Mouse (Mus musculus) liver, embryonic 13.5 days (tissue): ENCODE results near the gene Cep41. TPM values are rescaled to one million over a fixed set of nuclear protein-coding genes. Genes with fewer than 3 reads are reported as not detected.

Source experiments
- ATAC-seq: fragments of 200-750 bp; cut with Nextera tagmentation; 2 replicates; pipeline ENCODE4 v1.8.0; 2017; ENCODE audit warnings: low read depth, mild to moderate bottlenecking, moderate number of reproducible peaks, moderate library complexity
- DNase-seq: peaks from one replicate; pipeline ENCODE4 v3.0.0; 2022
- H3K27ac ChIP-seq: fragments of 300-500 bp; sonication (generic); 2 replicates; pipeline ENCODE4 v1.5.1; 2015; ENCODE audit warnings: moderate library complexity, mild to moderate bottlenecking, inconsistent platforms
- H3K27me3 ChIP-seq: fragments of 300-500 bp; sonication (generic); 2 replicates; pipeline ENCODE4 v1.6.1; 2015; ENCODE audit warnings: mild to moderate bottlenecking, inconsistent platforms
- H3K36me3 ChIP-seq: fragments of 300-500 bp; sonication (generic); 2 replicates; pipeline ENCODE4 v1.6.1; 2015; ENCODE audit warnings: mild to moderate bottlenecking, inconsistent platforms
- H3K4me1 ChIP-seq: fragments of 300-500 bp; sonication (generic); replicated peaks from 2 replicates; pipeline ENCODE4 v1.6.1; 2015; ENCODE audit warnings: inconsistent platforms
- H3K4me2 ChIP-seq: fragments of 300-500 bp; sonication (generic); 2 replicates; pipeline ENCODE4 v1.6.1; 2015; ENCODE audit warnings: inconsistent platforms, mild to moderate bottlenecking, moderate library complexity
- H3K4me3 ChIP-seq: fragments of 300-500 bp; sonication (generic); replicated peaks from 2 replicates; pipeline ENCODE4 v1.5.1; 2015; ENCODE audit warnings: mild to moderate bottlenecking, inconsistent platforms
- H3K9ac ChIP-seq: fragments of 300-500 bp; sonication (generic); 2 replicates; pipeline ENCODE4 v1.6.1; 2015; ENCODE audit warnings: mild to moderate bottlenecking, inconsistent platforms
- H3K9me3 ChIP-seq: fragments of 300-500 bp; sonication (generic); replicated peaks from 2 replicates; pipeline ENCODE4 v1.6.1; 2016; ENCODE audit warnings: inconsistent platforms
- WGBS: fragments of 180-500 bp; shearing (Covaris S2); methylation state at CpG from one replicate; pipeline ENCODE4 v1.1.7; 2015; ENCODE audit not compliant: insufficient replicate concordance; 5-methylcytosine and 5-hydroxymethylcytosine counted together
- polyA plus RNA-seq: library from polyadenylated mRNA; unstranded; fragments of >200 nt; fragmentation: Nextera tagmentation; extraction: Ambion mirVana; gene quantifications from 2 replicates; pipeline ENCODE4 v1.2.1, GENCODE M21; 2015

Gene Cep41
- polyA plus RNA-seq, 1 experiment from 2014 or later, result 5.2 TPM

DNA sequence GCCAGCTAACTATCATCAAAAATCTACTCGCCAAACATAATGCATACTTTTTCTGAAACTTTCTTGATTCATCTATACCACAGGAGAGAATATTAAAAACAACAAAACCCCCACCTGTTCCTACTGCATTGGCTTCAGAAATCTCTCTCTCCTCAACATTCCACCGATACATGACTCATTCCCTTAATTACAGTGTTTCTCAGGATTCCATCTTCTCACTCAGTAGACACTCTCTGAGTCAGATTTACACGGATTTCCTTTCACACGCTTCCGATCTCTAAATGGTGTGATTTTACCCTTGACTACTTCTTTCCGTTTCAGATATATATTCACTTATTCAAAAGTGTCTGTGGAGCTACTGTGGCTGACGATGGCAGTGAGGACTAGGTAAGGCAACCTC is 6.4 kb downstream of the Cep41 start:
- no peak overlapping the region for H3K4me2 ChIP-seq
- no peaks in the 10 kb centered on the region for H3K9me3 ChIP-seq
- no peak overlapping the region for H3K27ac ChIP-seq
- no peak for ATAC-seq
- no peaks in the 10 kb centered on the region for H3K27me3 ChIP-seq
- H3K9ac ChIP-seq, result no peak overlapping the region
- peaks cover 15% of the 10 kb centered on the region for H3K4me1 ChIP-seq
- 77% methylated on average over 7 of the region's 7 CpGs for WGBS
- H3K4me3 ChIP-seq, result no peak overlapping the region
- no peaks in the 10 kb centered on the region for H3K36me3 ChIP-seq
- DNase-seq, result no peak

DNA sequence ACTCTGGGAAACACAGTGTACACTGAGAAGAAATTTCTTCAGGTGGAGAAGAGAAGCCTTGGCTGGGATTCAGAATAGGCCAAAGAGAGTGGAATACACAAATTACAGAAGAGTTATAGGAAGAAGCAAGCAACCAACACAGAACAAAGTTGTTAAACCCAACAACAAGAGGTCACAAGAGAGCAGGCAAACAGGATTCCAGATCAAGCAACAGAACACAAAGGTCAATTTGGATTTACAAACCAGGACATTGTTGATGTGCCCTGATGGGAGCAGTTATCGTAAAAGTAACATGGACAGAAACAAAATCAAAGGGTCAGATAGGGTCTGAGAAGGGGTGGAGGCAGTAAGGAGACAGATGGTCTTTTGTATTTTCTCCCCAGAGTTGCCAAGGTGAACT is 9.0 kb downstream of the Cep41 start:
- no peak for DNase-seq
- ATAC-seq, result no peak

DNA sequence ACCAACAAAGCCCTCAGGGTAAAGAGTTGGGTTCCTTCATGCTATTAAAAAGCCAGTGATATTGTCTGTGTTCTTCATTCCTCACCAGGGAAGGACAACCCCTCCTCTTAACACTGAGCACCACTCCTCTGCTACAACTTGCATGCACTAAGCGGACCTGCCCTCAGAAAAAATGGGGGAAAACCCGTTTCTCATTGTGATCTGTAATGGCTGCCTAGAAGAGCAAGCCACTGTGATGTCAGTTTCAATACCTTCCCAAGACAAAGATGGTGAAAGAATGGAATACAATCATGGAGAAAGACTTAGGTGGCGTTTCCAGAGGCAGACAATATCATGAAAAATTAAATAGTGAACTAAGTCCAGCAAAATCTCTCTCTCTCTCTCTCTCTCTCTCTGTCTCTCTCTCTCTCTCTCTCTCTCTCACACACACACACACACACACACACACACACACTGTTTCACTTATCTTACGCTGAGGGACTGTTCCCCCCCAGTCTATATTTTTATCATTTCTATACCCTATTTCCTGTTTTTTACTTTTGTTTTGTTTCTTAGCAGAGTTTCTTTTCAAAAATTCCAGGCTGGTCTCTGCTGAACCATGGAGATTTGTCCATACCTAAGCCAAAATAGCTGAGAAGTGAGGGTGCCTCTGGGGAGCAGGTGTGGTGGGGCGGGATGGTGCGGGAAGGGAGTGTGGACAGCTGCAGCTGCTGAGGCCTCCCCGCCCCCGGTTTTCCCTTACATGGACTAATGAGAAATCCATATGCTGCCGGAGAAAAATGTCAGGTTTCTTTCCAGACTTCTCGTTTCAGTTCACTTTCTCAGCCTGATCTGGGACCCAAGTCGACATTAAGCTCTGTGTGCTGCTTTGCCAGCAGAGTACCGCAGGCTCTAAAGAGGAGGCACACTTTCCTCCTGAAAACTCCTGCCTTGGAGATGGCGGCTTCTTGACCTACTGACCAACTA is 11.3 kb downstream of the Cep41 start:
- H3K27ac ChIP-seq, result no peak overlapping the region
- no peak overlapping the region for H3K9ac ChIP-seq
- no peak overlapping the region for H3K4me2 ChIP-seq
- H3K36me3 ChIP-seq, result no peaks in the 10 kb centered on the region
- no peaks in the 10 kb centered on the region for H3K9me3 ChIP-seq
- peaks cover 21% of the 10 kb centered on the region for H3K4me1 ChIP-seq
- WGBS, result 55% methylated on average over 13 of the region's 13 CpGs
- DNase-seq (no peak), ATAC-seq (no peak)
- H3K4me3 ChIP-seq, result no peak overlapping the region
- no peaks in the 10 kb centered on the region for H3K27me3 ChIP-seq

More for the DNA sequence above, 9.0 kb downstream of the Cep41 start:
- Histone ChIP-seq H3K9me3 (no peaks in the 10 kb centered on the region), H3K4me2 (no peak overlapping the region), H3K36me3 (no peaks in the 10 kb centered on the region), H3K4me1 (peaks cover 18% of the 10 kb centered on the region), H3K27ac (no peak overlapping the region), H3K9ac (no peak overlapping the region), H3K4me3 (no peak overlapping the region), H3K27me3 (no peaks in the 10 kb centered on the region)
- 85% methylated on average over 1 of the region's 1 CpGs for WGBS

DNA sequence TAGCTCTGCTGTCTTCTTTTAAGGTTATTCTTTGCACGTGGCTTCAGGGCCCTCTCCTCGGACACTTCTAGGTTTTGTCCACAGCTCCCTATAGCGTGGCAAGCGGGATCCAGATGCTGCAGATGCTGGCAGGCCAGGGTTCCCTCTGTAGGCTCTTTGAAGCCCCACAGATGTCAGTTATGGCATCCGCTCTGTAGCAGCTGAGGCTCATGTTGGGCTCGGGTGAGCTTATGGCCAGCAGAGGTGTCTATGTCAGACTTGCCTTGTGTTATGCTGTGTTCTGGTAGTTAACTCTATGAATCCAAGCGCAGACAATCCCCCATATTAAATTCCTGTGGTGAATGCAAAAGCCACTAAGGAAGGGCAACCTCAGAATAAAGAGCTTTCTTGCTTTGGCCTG is 13.1 kb downstream of the Cep41 start:
- no peak overlapping the region for H3K27ac ChIP-seq
- H3K4me3 ChIP-seq, result no peak overlapping the region
- no peaks in the 10 kb centered on the region for H3K27me3 ChIP-seq
- H3K9me3 ChIP-seq, result no peaks in the 10 kb centered on the region
- no peak overlapping the region for H3K9ac ChIP-seq
- ATAC-seq (no peak), DNase-seq (no peak)
- peaks cover 36% of the 10 kb centered on the region for H3K4me1 ChIP-seq
- 77% methylated on average over 7 of the region's 7 CpGs for WGBS
- H3K4me2 ChIP-seq, result no peak overlapping the region
- H3K36me3 ChIP-seq, result no peaks in the 10 kb centered on the region

DNA sequence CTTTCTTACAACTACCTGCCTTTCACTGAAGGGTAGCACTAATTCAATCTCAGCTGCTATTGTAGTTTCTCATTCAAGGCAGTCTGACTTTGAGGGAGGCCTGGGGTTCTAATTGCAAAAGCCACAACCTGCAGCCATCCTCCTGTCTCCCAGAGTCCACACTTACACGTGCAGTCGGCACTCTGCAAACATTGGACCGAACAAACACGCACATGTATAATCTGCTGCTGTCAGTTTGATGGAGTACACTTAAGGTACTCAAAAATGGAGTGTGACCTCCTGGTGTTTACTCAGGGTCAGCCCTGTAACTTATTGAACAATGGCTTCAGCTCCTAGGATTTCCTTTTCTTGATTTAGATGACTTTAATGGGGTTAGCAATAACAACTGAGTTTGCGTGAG is 14.0 kb downstream of the Cep41 start:
- WGBS, result 63% methylated on average over 5 of the region's 5 CpGs
- ATAC-seq (no peak), DNase-seq (no peak)
- H3K4me3 ChIP-seq, result no peak overlapping the region
- no peaks in the 10 kb centered on the region for H3K27me3 ChIP-seq
- H3K9ac ChIP-seq, result no peak overlapping the region
- H3K27ac ChIP-seq, result no peak overlapping the region
- H3K9me3 ChIP-seq, result no peaks in the 10 kb centered on the region
- H3K36me3 ChIP-seq, result no peaks in the 10 kb centered on the region
- H3K4me1 ChIP-seq, result peaks cover 44% of the 10 kb centered on the region
- no peak overlapping the region for H3K4me2 ChIP-seq

DNA sequence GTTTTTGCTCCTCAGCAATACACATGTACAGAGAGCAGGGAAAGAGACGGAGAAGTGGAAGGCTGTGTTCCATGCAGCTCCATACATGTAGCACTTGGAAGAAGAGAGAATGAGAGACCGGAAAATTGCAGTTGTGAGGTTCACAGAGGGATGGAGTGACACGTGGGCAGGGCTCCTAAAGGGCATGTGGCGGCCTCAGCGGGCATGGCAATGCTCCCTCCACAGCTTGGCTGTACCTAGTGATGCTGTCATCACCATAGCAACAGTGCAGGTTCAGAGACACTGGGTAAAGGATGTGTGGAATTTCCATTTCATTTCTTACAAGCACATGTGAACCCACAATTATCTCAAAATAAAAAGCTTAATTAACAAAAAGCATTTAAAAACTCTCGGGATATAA is 15.1 kb downstream of the Cep41 start:
- Histone ChIP-seq H3K4me1 (peaks cover 51% of the 10 kb centered on the region), H3K9ac (no peak overlapping the region), H3K4me3 (no peak overlapping the region), H3K27ac (no peak overlapping the region), H3K27me3 (no peaks in the 10 kb centered on the region), H3K4me2 (no peak overlapping the region), H3K36me3 (no peaks in the 10 kb centered on the region), H3K9me3 (no peaks in the 10 kb centered on the region)
- 78% methylated on average over 6 of the region's 6 CpGs for WGBS
- ATAC-seq, result no peak
- no peak for DNase-seq

DNA sequence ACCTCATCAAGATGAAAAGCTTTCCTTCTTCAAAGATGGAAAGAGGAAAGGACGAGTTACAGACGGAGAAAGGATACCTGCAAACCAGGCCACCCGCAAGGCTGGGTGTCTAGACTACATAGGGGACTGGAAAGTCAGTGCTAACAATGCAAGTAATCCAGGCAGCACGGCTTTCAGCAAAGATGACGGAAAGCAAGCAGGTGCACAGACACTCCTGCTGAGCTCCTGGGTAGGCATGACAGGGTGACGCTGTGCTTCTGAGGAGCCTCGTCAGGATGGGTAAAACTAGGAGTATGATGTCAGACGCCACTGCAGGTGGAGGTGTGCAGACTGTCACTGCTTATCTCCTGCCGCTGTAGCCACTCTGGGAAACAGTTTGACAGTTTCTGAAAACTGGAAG is 16.0 kb downstream of the Cep41 start:
- ATAC-seq, result no peak
- H3K27me3 ChIP-seq, result no peaks in the 10 kb centered on the region
- H3K4me3 ChIP-seq, result no peak overlapping the region
- WGBS, result 75% methylated on average over 9 of the region's 9 CpGs
- H3K4me2 ChIP-seq, result no peak overlapping the region
- H3K36me3 ChIP-seq, result no peaks in the 10 kb centered on the region
- no peak for DNase-seq
- no peaks in the 10 kb centered on the region for H3K9me3 ChIP-seq
- peaks cover 46% of the 10 kb centered on the region for H3K4me1 ChIP-seq
- no peak overlapping the region for H3K27ac ChIP-seq
- H3K9ac ChIP-seq, result no peak overlapping the region

DNA sequence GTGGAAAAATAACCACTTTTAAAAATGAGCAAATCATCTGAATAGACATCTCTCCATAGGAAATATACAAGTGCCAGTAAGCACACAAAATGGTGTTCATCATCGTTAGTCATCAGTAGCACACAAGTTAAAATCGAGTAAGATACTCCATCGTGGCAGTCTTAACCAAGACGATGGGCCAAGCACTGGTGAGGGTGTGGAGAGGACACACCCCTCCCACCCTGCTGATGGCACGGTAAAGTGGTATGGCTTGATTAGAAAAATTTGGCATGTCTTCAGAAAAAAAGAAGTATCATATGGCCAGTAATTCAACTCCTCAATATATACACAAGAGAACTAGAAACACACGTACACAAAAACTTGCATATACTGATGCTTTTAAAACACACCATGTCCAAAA is 17.0 kb downstream of the Cep41 start:
- H3K27ac ChIP-seq, result no peak overlapping the region
- WGBS, result 42% methylated on average over 6 of the region's 6 CpGs
- peak; percentile 63 for ATAC-seq
- H3K4me3 ChIP-seq, result no peak overlapping the region
- no peaks in the 10 kb centered on the region for H3K36me3 ChIP-seq
- H3K9ac ChIP-seq, result no peak overlapping the region
- H3K4me1 ChIP-seq, result peaks cover 39% of the 10 kb centered on the region
- no peaks in the 10 kb centered on the region for H3K27me3 ChIP-seq
- no peak overlapping the region for H3K4me2 ChIP-seq
- H3K9me3 ChIP-seq, result no peaks in the 10 kb centered on the region
- DNase-seq, result no peak

DNA sequence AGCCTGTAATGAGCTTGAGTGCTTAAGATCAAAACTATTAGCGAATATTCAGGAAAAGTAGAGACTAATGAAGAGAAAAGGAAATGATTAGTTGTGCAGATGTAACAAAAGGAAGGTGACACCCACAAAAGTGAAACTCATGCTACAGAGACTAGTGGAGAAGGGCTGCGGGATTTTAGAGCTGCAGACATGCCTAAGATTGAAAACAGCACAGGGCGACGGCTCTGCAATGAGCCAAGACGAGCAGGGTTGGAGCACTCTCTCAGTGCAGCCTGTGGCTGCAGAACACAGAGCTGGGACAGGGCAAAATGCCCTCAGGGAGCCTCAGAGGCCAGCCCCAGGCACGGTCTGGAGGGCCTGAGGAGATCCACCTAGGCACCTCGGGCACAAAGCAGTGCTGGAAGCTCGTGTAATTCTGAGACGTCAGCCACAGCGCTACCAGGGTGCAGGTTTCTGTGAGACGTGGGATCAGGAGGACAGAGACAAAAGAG is 18.2 kb downstream of the Cep41 start:
- Histone ChIP-seq H3K4me3 (no peak overlapping the region), H3K36me3 (no peaks in the 10 kb centered on the region), H3K4me1 (peaks cover 39% of the 10 kb centered on the region), H3K27ac (peak overlapping the region; percentile 65), H3K9me3 (no peaks in the 10 kb centered on the region), H3K9ac (peak overlapping the region; percentile 38; the same call in 1 of the 2 replicates), H3K4me2 (no peak overlapping the region), H3K27me3 (no peaks in the 10 kb centered on the region)
- DNase-seq (no peak), ATAC-seq (no peak)
- 47% methylated on average over 11 of the region's 11 CpGs for WGBS

DNA sequence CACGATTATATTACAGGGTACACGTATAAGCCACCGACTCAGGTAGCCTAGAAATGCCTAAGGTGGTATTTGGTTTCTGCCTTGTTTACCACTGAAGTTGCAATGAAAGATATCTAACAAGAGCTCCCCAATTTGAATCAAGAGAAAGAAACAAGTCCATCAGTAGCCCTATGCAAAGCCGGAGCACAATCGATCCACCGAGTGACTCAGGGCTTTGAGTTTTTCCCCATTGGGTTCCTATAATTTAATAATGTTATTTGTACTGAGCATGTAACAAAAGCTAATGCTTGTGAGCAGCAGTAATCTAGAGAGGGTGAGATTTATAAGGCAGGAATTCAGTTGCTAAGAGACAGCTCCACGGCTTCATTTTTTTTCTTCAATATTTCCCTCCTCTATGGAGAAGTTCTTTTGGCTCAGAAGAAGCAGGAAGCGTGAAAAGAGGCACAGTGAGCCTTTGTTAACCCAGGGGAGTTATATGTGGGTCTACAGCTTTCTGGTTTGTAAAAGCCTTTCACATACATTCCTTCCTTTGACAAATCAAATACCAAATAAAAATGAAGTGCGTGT is 18.8 kb downstream of the Cep41 start:
- Histone ChIP-seq H3K27me3 (no peaks in the 10 kb centered on the region), H3K9ac (no peak overlapping the region), H3K36me3 (no peaks in the 10 kb centered on the region), H3K4me1 (peaks cover 39% of the 10 kb centered on the region), H3K4me3 (no peak overlapping the region), H3K4me2 (no peak overlapping the region), H3K9me3 (no peaks in the 10 kb centered on the region), H3K27ac (peak overlapping the region; percentile 65)
- ATAC-seq (no peak), DNase-seq (no peak)
- WGBS, result 61% methylated on average over 9 of the region's 9 CpGs

DNA sequence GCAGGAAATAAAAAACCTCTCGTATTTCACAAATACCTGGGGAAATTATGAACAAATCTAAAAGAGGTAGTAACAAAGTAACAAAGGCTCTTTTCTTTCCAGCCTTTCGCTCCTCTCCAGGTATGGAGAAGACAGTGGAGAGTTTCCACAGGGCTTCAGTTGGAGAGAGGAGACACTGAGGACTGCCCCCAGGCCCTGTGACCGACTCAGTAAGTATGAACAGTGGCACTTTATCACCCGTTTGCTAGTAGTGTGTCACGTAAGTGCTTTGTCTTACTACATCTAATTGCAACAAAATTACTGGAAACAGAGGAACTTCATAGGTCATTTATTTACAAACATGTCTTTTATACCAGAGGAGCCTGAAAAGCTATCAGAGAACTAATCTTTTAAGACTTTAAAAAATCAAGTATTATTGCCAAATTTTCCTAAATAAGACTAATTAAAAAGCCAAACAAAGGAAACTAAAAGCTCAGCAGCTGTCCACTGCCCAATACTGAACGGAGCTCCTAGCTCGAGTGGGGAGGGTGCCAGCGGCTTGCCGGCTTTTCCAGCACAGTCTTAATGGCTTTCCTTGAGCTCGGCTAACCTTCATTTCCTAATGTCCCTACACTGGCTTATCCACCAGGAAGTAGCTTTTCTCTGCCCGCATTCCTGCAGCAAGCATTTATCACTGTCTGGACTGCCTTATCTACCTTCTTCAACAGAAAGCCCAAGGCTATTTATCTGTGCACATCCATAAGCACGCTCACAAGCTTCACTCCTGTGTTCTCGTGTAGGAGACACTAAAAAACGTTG is 19.6 kb downstream of the Cep41 start:
- no peaks in the 10 kb centered on the region for H3K36me3 ChIP-seq
- H3K4me3 ChIP-seq, result no peak overlapping the region; the same call in 1 of the 2 replicates
- no peaks in the 10 kb centered on the region for H3K27me3 ChIP-seq
- DNase-seq, result no peak
- no peaks in the 10 kb centered on the region for H3K9me3 ChIP-seq
- H3K4me1 ChIP-seq, result peaks cover 35% of the 10 kb centered on the region
- peak; percentile 71 for ATAC-seq
- peak overlapping the region; percentile 53; the same call in 1 of the 2 replicates for H3K27ac ChIP-seq
- H3K4me2 ChIP-seq, result peak overlapping the region; percentile 45
- no peak overlapping the region for H3K9ac ChIP-seq
- WGBS, result 16% methylated on average over 14 of the region's 14 CpGs
